Mouse (Mus musculus): Measurements from ENCODE around the gene Apoc1. TPM values are rescaled to one million over a fixed set of nuclear protein-coding genes. Genes with fewer than 3 reads are reported as not detected.

The Apoc1 gene
- polyA plus RNA-seq, 1 experiment, result not detected

DNA sequence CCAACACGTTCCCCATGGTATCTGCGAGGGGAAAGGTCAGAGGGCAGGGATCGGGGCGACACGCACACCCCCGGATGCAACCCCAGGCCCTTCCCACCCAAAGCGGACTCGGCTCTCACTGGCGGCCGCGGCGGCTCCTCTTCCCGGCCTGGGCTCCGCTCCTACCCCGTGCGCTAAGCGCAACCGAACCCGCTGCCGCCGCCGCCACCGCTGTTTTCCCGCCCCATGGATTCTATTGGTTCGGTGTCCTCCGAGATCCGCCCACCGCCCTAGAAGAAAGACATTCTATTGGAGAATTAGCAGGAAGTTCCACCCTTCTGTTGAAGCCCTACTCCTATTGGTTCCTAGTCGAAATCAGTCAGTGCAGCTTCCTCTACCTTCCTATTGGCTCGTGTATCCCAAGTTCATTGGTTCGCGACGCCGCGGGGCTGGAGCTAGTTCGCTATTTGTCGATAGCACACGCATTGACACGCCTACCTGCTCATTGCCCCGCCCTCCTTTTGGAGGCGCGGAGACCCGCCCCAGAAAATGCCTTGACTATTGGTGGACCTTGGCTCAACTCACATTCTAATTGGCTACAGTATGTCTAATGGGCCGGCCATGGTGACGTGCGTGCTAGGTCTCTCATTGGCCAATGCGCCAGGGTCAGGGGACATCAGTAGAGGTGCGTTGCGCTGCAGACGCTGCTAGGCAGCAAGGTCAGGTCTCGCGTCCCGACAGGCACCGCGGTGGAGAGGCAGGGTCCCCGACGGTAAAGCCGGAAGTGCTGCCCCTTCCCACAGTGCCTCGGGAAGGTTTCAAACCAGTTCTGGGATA is 23.0 kb upstream of the Apoc1 start, which contains the start of gene Tomm40:
Tomm40 (minus strand) TSS at position 200 of the 816 bp plus-strand sequence.
- H3ac ChIP-seq (ENCODE audit: control insufficient read depth, insufficient read length), result peak within 1 kb of the TSS; percentile 94
- peak within 1 kb of the TSS; percentile 53 for H3K4me3 ChIP-seq
- H3K36me3 ChIP-seq (ENCODE audit: control insufficient read depth, insufficient read depth), result peaks cover 12% of the 10 kb centered on the region
- H3K4me2 ChIP-seq (ENCODE audit: low read depth), result peak within 1 kb of the TSS; percentile 99
- H3K79me2 ChIP-seq (ENCODE audit: control insufficient read depth, insufficient read depth), result peaks cover 20% of the 10 kb centered on the region
- H3K27me3 ChIP-seq (ENCODE audit: control insufficient read depth, insufficient read depth, insufficient read length), result no peaks in the 10 kb centered on the region
- TF ChIP-seq MYOG (IDR thresholded peaks at IDR 0.05; ENCODE audit: control insufficient read depth in 1 of 3, insufficient read depth in 1 of 3, insufficient read length in 2 of 3, low read depth in 2 of 3) (peak in 1 of 3 experiments; percentile 21), CEBPB (IDR thresholded peaks at IDR 0.05; ENCODE audit: insufficient read depth, poor library complexity, severe bottlenecking) (no peak), POLR2A (IDR thresholded peaks at IDR 0.05; ENCODE audit: insufficient read length, low read depth) (peak; percentile 66), POLR2AphosphoS2 (IDR thresholded peaks at IDR 0.05; ENCODE audit: insufficient read length, low read depth) (peak; percentile 78), E2F4 (IDR thresholded peaks at IDR 0.05; ENCODE audit: insufficient read depth) (peak; percentile 37), TCF3 (IDR thresholded peaks at IDR 0.05; ENCODE audit: insufficient read length, low read depth) (no peak), MAX (IDR thresholded peaks at IDR 0.05; ENCODE audit: low read depth) (no peak), TCF12 (IDR thresholded peaks at IDR 0.05; ENCODE audit: insufficient read depth, poor library complexity, severe bottlenecking) (no peak)

DNA sequence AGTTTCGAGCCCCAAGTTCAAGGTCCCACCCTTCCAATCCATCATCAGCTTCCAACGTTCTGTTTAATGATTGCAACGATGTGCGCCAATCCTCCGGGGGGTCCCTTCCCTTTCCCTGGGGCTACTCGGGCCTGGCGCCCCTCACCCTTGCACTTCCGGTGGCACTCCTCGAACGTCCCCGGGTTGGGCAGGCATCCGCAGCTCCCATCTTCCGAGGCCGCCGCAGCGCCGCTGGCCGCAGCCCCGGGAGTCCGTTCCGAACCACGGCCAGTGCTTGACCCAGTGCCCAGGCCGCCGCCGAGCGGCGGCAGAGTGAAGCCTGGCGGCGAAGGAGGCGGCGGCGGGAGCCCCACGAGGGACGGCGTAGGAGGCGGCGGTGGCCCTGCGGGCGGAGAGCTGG is 22.4 kb upstream of the Apoc1 start:
- peak overlapping the region; percentile 53 for H3K4me3 ChIP-seq
- peaks cover 20% of the 10 kb centered on the region for H3K79me2 ChIP-seq (ENCODE audit: control insufficient read depth, insufficient read depth)
- TF ChIP-seq E2F4 (IDR thresholded peaks at IDR 0.05; ENCODE audit: insufficient read depth) (no peak), REST (IDR thresholded peaks at IDR 0.05; ENCODE audit: insufficient read depth, insufficient read length) (no peak), MYOG (IDR thresholded peaks at IDR 0.05; ENCODE audit: control insufficient read depth in 1 of 3, insufficient read depth in 1 of 3, insufficient read length in 2 of 3, low read depth in 2 of 3) (no peak), POLR2A (IDR thresholded peaks at IDR 0.05; ENCODE audit: insufficient read length, low read depth) (no peak), TCF12 (IDR thresholded peaks at IDR 0.05; ENCODE audit: insufficient read depth, poor library complexity, severe bottlenecking) (no peak), USF1 (IDR thresholded peaks at IDR 0.05; ENCODE audit: low read depth) (no peak), TCF3 (IDR thresholded peaks at IDR 0.05; ENCODE audit: insufficient read length, low read depth) (no peak), POLR2AphosphoS2 (IDR thresholded peaks at IDR 0.05; ENCODE audit: insufficient read length, low read depth) (no peak), MAX (IDR thresholded peaks at IDR 0.05; ENCODE audit: low read depth) (no peak), MYOD1 (IDR thresholded peaks at IDR 0.05; ENCODE audit: control insufficient read depth in 1 of 3, insufficient read length in 2 of 3, low read depth in 2 of 3) (no peak), CEBPB (IDR thresholded peaks at IDR 0.05; ENCODE audit: insufficient read depth, poor library complexity, severe bottlenecking) (no peak), SRF (IDR thresholded peaks at IDR 0.05; ENCODE audit: control insufficient read depth, insufficient read length, low read depth) (no peak)
- peak overlapping the region; percentile 94 for H3ac ChIP-seq (ENCODE audit: control insufficient read depth, insufficient read length)
- peak overlapping the region; percentile 91 for H3K4me2 ChIP-seq (ENCODE audit: low read depth)
- peaks cover 12% of the 10 kb centered on the region for H3K36me3 ChIP-seq (ENCODE audit: control insufficient read depth, insufficient read depth)
- no peaks in the 10 kb centered on the region for H3K27me3 ChIP-seq (ENCODE audit: control insufficient read depth, insufficient read depth, insufficient read length)

DNA sequence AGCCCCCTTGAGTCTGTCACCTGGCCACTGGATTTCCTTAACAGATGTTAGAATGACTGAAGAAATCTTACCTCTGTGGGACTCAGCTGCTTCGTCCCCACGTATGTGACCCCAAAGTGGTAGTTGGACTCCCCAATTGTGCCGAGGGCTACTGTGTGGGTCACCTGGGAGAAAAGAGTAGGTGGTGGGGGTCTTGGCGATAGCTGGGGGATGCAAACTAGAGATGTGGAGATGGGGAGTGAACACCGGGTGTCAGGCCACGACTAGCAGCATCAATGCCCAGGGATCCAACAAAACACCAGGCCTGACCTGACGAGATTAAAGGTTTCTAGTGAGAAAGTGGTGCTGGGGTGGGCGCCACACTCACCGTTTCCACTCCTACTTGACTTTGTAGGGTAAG is 21.1 kb upstream of the Apoc1 start:
- Histone ChIP-seq H3K36me3 (ENCODE audit: control insufficient read depth, insufficient read depth) (peaks cover 17% of the 10 kb centered on the region), H3ac (ENCODE audit: control insufficient read depth, insufficient read length) (no peak overlapping the region), H3K79me2 (ENCODE audit: control insufficient read depth, insufficient read depth) (peaks cover 20% of the 10 kb centered on the region), H3K4me2 (ENCODE audit: low read depth) (peak overlapping the region; percentile 91), H3K4me3 (peak overlapping the region; percentile 53), H3K27me3 (ENCODE audit: control insufficient read depth, insufficient read depth, insufficient read length) (no peaks in the 10 kb centered on the region)
- TF ChIP-seq MAX (IDR thresholded peaks at IDR 0.05; ENCODE audit: low read depth) (no peak), USF1 (IDR thresholded peaks at IDR 0.05; ENCODE audit: low read depth) (no peak), CEBPB (IDR thresholded peaks at IDR 0.05; ENCODE audit: insufficient read depth, poor library complexity, severe bottlenecking) (no peak), TCF12 (IDR thresholded peaks at IDR 0.05; ENCODE audit: insufficient read depth, poor library complexity, severe bottlenecking) (no peak), MYOG (IDR thresholded peaks at IDR 0.05; ENCODE audit: control insufficient read depth in 1 of 3, insufficient read depth in 1 of 3, insufficient read length in 2 of 3, low read depth in 2 of 3) (no peak), POLR2AphosphoS2 (IDR thresholded peaks at IDR 0.05; ENCODE audit: insufficient read length, low read depth) (no peak), MYOD1 (IDR thresholded peaks at IDR 0.05; ENCODE audit: control insufficient read depth in 1 of 3, insufficient read length in 2 of 3, low read depth in 2 of 3) (no peak), REST (IDR thresholded peaks at IDR 0.05; ENCODE audit: insufficient read depth, insufficient read length) (no peak), SRF (IDR thresholded peaks at IDR 0.05; ENCODE audit: control insufficient read depth, insufficient read length, low read depth) (no peak), TCF3 (IDR thresholded peaks at IDR 0.05; ENCODE audit: insufficient read length, low read depth) (no peak), E2F4 (IDR thresholded peaks at IDR 0.05; ENCODE audit: insufficient read depth) (no peak), POLR2A (IDR thresholded peaks at IDR 0.05; ENCODE audit: insufficient read length, low read depth) (no peak)

DNA sequence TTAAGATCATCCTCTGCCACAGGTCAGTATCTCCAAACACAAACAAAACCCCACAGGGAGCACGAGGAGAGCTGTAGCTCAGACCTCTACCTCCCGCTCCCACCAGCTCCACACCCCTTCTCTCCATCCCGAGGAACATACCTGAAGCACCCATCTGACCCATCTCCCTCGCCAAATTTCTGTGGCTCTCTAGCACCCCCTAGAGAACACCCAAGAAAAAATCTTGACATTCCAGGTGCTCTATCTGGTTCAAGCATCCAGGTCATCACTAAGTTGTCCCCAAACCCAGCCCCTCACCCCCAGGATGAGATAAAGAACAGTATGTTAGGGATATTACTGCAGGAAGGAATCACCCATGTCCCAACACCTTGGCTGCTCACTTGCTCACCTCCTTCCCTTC is 20.7 kb upstream of the Apoc1 start:
- Histone ChIP-seq H3K4me2 (ENCODE audit: low read depth) (peak overlapping the region; percentile 91), H3K27me3 (ENCODE audit: control insufficient read depth, insufficient read depth, insufficient read length) (no peaks in the 10 kb centered on the region), H3ac (ENCODE audit: control insufficient read depth, insufficient read length) (no peak overlapping the region), H3K79me2 (ENCODE audit: control insufficient read depth, insufficient read depth) (peaks cover 20% of the 10 kb centered on the region), H3K4me3 (peak overlapping the region; percentile 53), H3K36me3 (ENCODE audit: control insufficient read depth, insufficient read depth) (peaks cover 17% of the 10 kb centered on the region)
- TF ChIP-seq REST (IDR thresholded peaks at IDR 0.05; ENCODE audit: insufficient read depth, insufficient read length) (no peak), MYOD1 (IDR thresholded peaks at IDR 0.05; ENCODE audit: control insufficient read depth in 1 of 3, insufficient read length in 2 of 3, low read depth in 2 of 3) (no peak), USF1 (IDR thresholded peaks at IDR 0.05; ENCODE audit: low read depth) (no peak), POLR2A (IDR thresholded peaks at IDR 0.05; ENCODE audit: insufficient read length, low read depth) (no peak), SRF (IDR thresholded peaks at IDR 0.05; ENCODE audit: control insufficient read depth, insufficient read length, low read depth) (no peak), CEBPB (IDR thresholded peaks at IDR 0.05; ENCODE audit: insufficient read depth, poor library complexity, severe bottlenecking) (no peak), TCF3 (IDR thresholded peaks at IDR 0.05; ENCODE audit: insufficient read length, low read depth) (no peak), TCF12 (IDR thresholded peaks at IDR 0.05; ENCODE audit: insufficient read depth, poor library complexity, severe bottlenecking) (no peak), E2F4 (IDR thresholded peaks at IDR 0.05; ENCODE audit: insufficient read depth) (no peak), POLR2AphosphoS2 (IDR thresholded peaks at IDR 0.05; ENCODE audit: insufficient read length, low read depth) (no peak), MYOG (IDR thresholded peaks at IDR 0.05; ENCODE audit: control insufficient read depth in 1 of 3, insufficient read depth in 1 of 3, insufficient read length in 2 of 3, low read depth in 2 of 3) (no peak), MAX (IDR thresholded peaks at IDR 0.05; ENCODE audit: low read depth) (no peak)
